Mouse (Mus musculus) MEL (cell line): ENCODE measurements around the gene Sox5. TPM values are rescaled to one million over a fixed set of nuclear protein-coding genes. Genes with fewer than 3 reads are reported as not detected.

ENCODE experiments used
- DNase-seq: peaks from one replicate; pipeline ENCODE4 v3.0.0; 2011; ENCODE audit warnings: low read depth, low spot score
- H3K27ac ChIP-seq: 2 replicates; pipeline ENCODE4 v1.5.1; 2012; ENCODE audit warnings: low read depth, mild to moderate bottlenecking, control low read depth, low read length, moderate library complexity; ENCODE audit not compliant: control insufficient read depth
- H3K27me3 ChIP-seq, 2 experiments: fragments of 150-350 bp in 1 of 2; sonication (generic) in 1 of 2; 2 replicates each; pipeline ENCODE4 v1.6.1; 2012; ENCODE audit warnings: low read length in 2 of 2, mild to moderate bottlenecking in 2 of 2, improper control_type of control experiment in 1 of 2, moderate library complexity in 1 of 2; ENCODE audit not compliant: insufficient read depth in 2 of 2, control insufficient read depth in 1 of 2
- H3K36me3 ChIP-seq, 2 experiments: 2 replicates each; pipeline ENCODE4 v1.6.1; 2012 to 2014; ENCODE audit warnings: low read length in 2 of 2, improper control_type of control experiment in 1 of 2, inconsistent platforms in 1 of 2, mild to moderate bottlenecking in 1 of 2; ENCODE audit not compliant: insufficient read depth in 2 of 2, control insufficient read depth in 1 of 2
- H3K4me1 ChIP-seq, 2 experiments: fragments of 150-350 bp in 1 of 2; sonication (generic) in 1 of 2; 2 replicates each; pipeline ENCODE4 v1.6.1; 2012; ENCODE audit warnings: low read length in 2 of 2, improper control_type of control experiment in 1 of 2, mild to moderate bottlenecking in 1 of 2; ENCODE audit not compliant: insufficient read depth in 2 of 2, control insufficient read depth in 1 of 2
- H3K4me3 ChIP-seq, 2 experiments: fragments of 150-350 bp in 1 of 2; sonication (generic) in 1 of 2; 2 replicates each; pipeline ENCODE4 v1.5.1; 2012; ENCODE audit warnings: low read depth in 2 of 2, low read length in 2 of 2, mild to moderate bottlenecking in 2 of 2, moderate library complexity in 2 of 2, control low read depth in 1 of 2, improper control_type of control experiment in 1 of 2; ENCODE audit not compliant: control insufficient read depth in 1 of 2, insufficient read depth in 1 of 2
- H3K79me2 ChIP-seq: 2 replicates; pipeline ENCODE4 v1.6.1; 2012; ENCODE audit warnings: mild to moderate bottlenecking, low read length, moderate library complexity; ENCODE audit not compliant: control insufficient read depth, poor library complexity, insufficient read depth
- H3K9ac ChIP-seq: 2 replicates; pipeline ENCODE4 v1.6.1; 2012; ENCODE audit warnings: low read depth, mild to moderate bottlenecking, control low read depth, low read length, moderate library complexity; ENCODE audit not compliant: control insufficient read depth, poor library complexity, severe bottlenecking
- H3K9me3 ChIP-seq: fragments of 150-350 bp; sonication (generic); replicated peaks from 2 replicates; pipeline ENCODE4 v1.6.1; 2012; ENCODE audit warnings: mild to moderate bottlenecking, low read length, improper control_type of control experiment, moderate library complexity; ENCODE audit not compliant: insufficient read depth
- CHD1 ChIP-seq: IDR thresholded peaks from 2 replicates; pipeline ENCODE4 v1.6.1; 2012; ENCODE audit warnings: low read depth, mild to moderate bottlenecking, inconsistent platforms, low read length, improper control_type of control experiment
- CHD2 ChIP-seq: IDR thresholded peaks from 2 replicates; pipeline ENCODE4 v1.6.1; 2011; ENCODE audit warnings: low read length, improper control_type of control experiment
- CTCF ChIP-seq, 3 experiments: IDR thresholded peaks in 2 of 3; conservative IDR thresholded peaks in 1 of 3; 2 replicates each; pipeline ENCODE4 v1.5.1; 2011 to 2012; ENCODE audit warnings: low read length in 3 of 3, low read depth in 2 of 3, mild to moderate bottlenecking in 2 of 3, improper control_type of control experiment in 1 of 3, inconsistent platforms in 1 of 3, mixed read lengths in 1 of 3, moderate library complexity in 1 of 3; ENCODE audit not compliant: control insufficient read depth in 1 of 3, insufficient read depth in 1 of 3, poor library complexity in 1 of 3, severe bottlenecking in 1 of 3
- E2F4 ChIP-seq: IDR thresholded peaks from 2 replicates; pipeline ENCODE4 v1.6.1; 2011; ENCODE audit warnings: low read depth, low read length, improper control_type of control experiment, borderline replicate concordance
- ELF1 ChIP-seq: IDR thresholded peaks from 2 replicates; pipeline ENCODE4 v1.6.1; 2014; ENCODE audit warnings: low read depth, mild to moderate bottlenecking, inconsistent platforms, low read length, improper control_type of control experiment, moderate library complexity
- EP300 ChIP-seq, 2 experiments: IDR thresholded peaks; 2 replicates each; pipeline ENCODE4 v1.6.1; 2011; ENCODE audit warnings: improper control_type of control experiment in 2 of 2, low read length in 2 of 2, low read depth in 1 of 2, mild to moderate bottlenecking in 1 of 2
- HCFC1 ChIP-seq: IDR thresholded peaks from 2 replicates; pipeline ENCODE4 v1.6.1; 2012; ENCODE audit warnings: low read depth, mild to moderate bottlenecking, inconsistent platforms, low read length, improper control_type of control experiment, moderate library complexity
- JUND ChIP-seq: IDR thresholded peaks from 2 replicates; pipeline ENCODE4 v1.6.1; 2011; ENCODE audit warnings: low read depth, mild to moderate bottlenecking, improper control_type of control experiment, low read length
- MAX ChIP-seq: IDR thresholded peaks from 2 replicates; pipeline ENCODE4 v1.6.1; 2011; ENCODE audit warnings: low read length, improper control_type of control experiment
- MAZ ChIP-seq: IDR thresholded peaks from 2 replicates; pipeline ENCODE4 v1.6.1; 2012; ENCODE audit warnings: low read depth, mild to moderate bottlenecking, inconsistent platforms, low read length, improper control_type of control experiment
- MXI1 ChIP-seq: IDR thresholded peaks from 2 replicates; pipeline ENCODE4 v1.6.1; 2011; ENCODE audit warnings: mild to moderate bottlenecking, low read depth, low read length, improper control_type of control experiment
- MYC ChIP-seq: IDR thresholded peaks from 2 replicates; pipeline ENCODE4 v1.6.1; 2011; ENCODE audit warnings: low read depth, mild to moderate bottlenecking, low read length, improper control_type of control experiment, moderate library complexity
- NELFE ChIP-seq: IDR thresholded peaks from 2 replicates; pipeline ENCODE4 v1.6.1; 2011; ENCODE audit warnings: low read depth, low read length, improper control_type of control experiment
- NRF1 ChIP-seq: IDR thresholded peaks from 2 replicates; pipeline ENCODE4 v1.6.1; 2014; ENCODE audit warnings: low read depth, mild to moderate bottlenecking, inconsistent platforms, low read length, improper control_type of control experiment, moderate library complexity; ENCODE audit not compliant: poor library complexity, insufficient read depth, severe bottlenecking
- POLR2AphosphoS2 ChIP-seq: IDR thresholded peaks from 2 replicates; pipeline ENCODE4 v1.6.1; 2011; ENCODE audit warnings: low read length, improper control_type of control experiment
- RAD21 ChIP-seq: IDR thresholded peaks from 2 replicates; pipeline ENCODE4 v1.6.1; 2011; ENCODE audit warnings: mild to moderate bottlenecking, low read depth, low read length, improper control_type of control experiment
- SIN3A ChIP-seq: IDR thresholded peaks from 2 replicates; pipeline ENCODE4 v1.6.1; 2012; ENCODE audit warnings: low read length, improper control_type of control experiment, inconsistent platforms
- TBP ChIP-seq: IDR thresholded peaks from 2 replicates; pipeline ENCODE4 v1.8.0; 2011; ENCODE audit warnings: low read depth, low read length, improper control_type of control experiment
- TCF12 ChIP-seq: IDR thresholded peaks from 2 replicates; pipeline ENCODE4 v1.6.1; 2014; ENCODE audit warnings: low read depth, mild to moderate bottlenecking, inconsistent platforms, low read length, improper control_type of control experiment, moderate library complexity
- UBTF ChIP-seq: IDR thresholded peaks from 2 replicates; pipeline ENCODE4 v1.6.1; 2012; ENCODE audit warnings: low read depth, mild to moderate bottlenecking, inconsistent platforms, low read length, improper control_type of control experiment, moderate library complexity, borderline replicate concordance; ENCODE audit not compliant: insufficient read depth
- USF2 ChIP-seq, 2 experiments: IDR thresholded peaks; 2 replicates each; pipeline ENCODE4 v1.6.1; 2011 to 2012; ENCODE audit warnings: improper control_type of control experiment in 2 of 2, low read length in 2 of 2, borderline replicate concordance in 1 of 2, inconsistent platforms in 1 of 2, low read depth in 1 of 2, mild to moderate bottlenecking in 1 of 2; ENCODE audit not compliant: insufficient read depth in 1 of 2
- ZC3H11A ChIP-seq: IDR thresholded peaks from 2 replicates; pipeline ENCODE4 v1.6.1; 2012; ENCODE audit warnings: low read depth, mild to moderate bottlenecking, inconsistent platforms, low read length, improper control_type of control experiment
- ZKSCAN1 ChIP-seq: IDR thresholded peaks from 2 replicates; pipeline ENCODE4 v1.6.1; 2012; ENCODE audit warnings: low read depth, mild to moderate bottlenecking, inconsistent platforms, low read length, improper control_type of control experiment, moderate library complexity
- ZNF384 ChIP-seq: IDR thresholded peaks from 2 replicates; pipeline ENCODE4 v1.6.1; 2012; ENCODE audit warnings: low read depth, mild to moderate bottlenecking, inconsistent platforms, low read length, improper control_type of control experiment
- polyA plus RNA-seq, 2 experiments: library from polyadenylated mRNA; stranded (reverse) in 1 of 2; unstranded in 1 of 2; fragments of >175 nt in 1 of 2; fragments of >200 nt in 1 of 2; gene quantifications; 2 replicates each; pipeline versions ENCODE4 v1.2.1 to v1.2.4; 2012; ENCODE audit warnings: low replicate concordance in 2 of 2, low read depth in 1 of 2; ENCODE audit not compliant: insufficient read length in 2 of 2, insufficient read depth in 1 of 2, missing spikeins in 1 of 2
- total RNA-seq: library from RNA; depleted of rRNA; stranded (reverse); fragments of 300-350 nt; gene quantifications from 2 replicates; pipeline ENCODE4 v1.2.3, GENCODE M21; 2012

Gene Sox5
- total and polyA plus RNA-seq, 3 experiments, result 0.19 to 3.0 TPM; not detected in 1

GRCm38 (mm10) chr6:144731251-144731970 is 50.4 kb downstream of the Sox5 start:
- no peak overlapping the region for H3K27ac ChIP-seq
- no peaks in the 10 kb centered on the region for H3K9me3 ChIP-seq
- no peaks in the 10 kb centered on the region for H3K4me1 ChIP-seq
- no peak overlapping the region for H3K9ac ChIP-seq
- TF ChIP-seq HCFC1, result no peak
- TF ChIP-seq NRF1, result no peak
- TF ChIP-seq TBP, result no peak
- no peak for TF ChIP-seq ZKSCAN1
- TF ChIP-seq EP300 (IDR thresholded peaks at IDR 0.05; ENCODE audit: low read depth in 1 of 2, low read length in 2 of 2), result no peak
- no peak for TF ChIP-seq TCF12
- TF ChIP-seq RAD21, result no peak
- TF ChIP-seq ZNF384, result no peak
- no peak for TF ChIP-seq MXI1
- no peak for TF ChIP-seq MAZ
- TF ChIP-seq CHD1, result no peak
- TF ChIP-seq CTCF (IDR thresholded peaks at IDR 0.05 in 2 of 3, conservative IDR thresholded peaks at IDR 0.05 in 1 of 3; ENCODE audit: control insufficient read depth in 1 of 3, insufficient read depth in 1 of 3, low read depth in 2 of 3, low read length in 3 of 3, poor library complexity in 1 of 3, severe bottlenecking in 1 of 3), result no peak
- TF ChIP-seq SIN3A, result no peak
- no peak for TF ChIP-seq NELFE
- no peak for TF ChIP-seq CHD2
- no peaks in the 10 kb centered on the region for H3K36me3 ChIP-seq
- no peak for DNase-seq
- H3K27me3 ChIP-seq, result no peaks in the 10 kb centered on the region
- H3K4me3 ChIP-seq, result no peak overlapping the region
- H3K79me2 ChIP-seq, result no peaks in the 10 kb centered on the region

- no peak for DNase-seq
- H3K9me3 ChIP-seq, result no peaks in the 10 kb centered on the region
Observed at GRCm38 (mm10) chr6:144723530-144724144, 58.1 kb downstream of the Sox5 start.

More at GRCm38 (mm10) chr6:144723530-144724144, 58.1 kb downstream of the Sox5 start:
- no peaks in the 10 kb centered on the region for H3K79me2 ChIP-seq
- no peak overlapping the region for H3K9ac ChIP-seq
- no peaks in the 10 kb centered on the region for H3K4me1 ChIP-seq
- no peaks in the 10 kb centered on the region for H3K36me3 ChIP-seq
- TF ChIP-seq NELFE, result no peak
- no peak for TF ChIP-seq USF2 (IDR thresholded peaks at IDR 0.05; ENCODE audit: borderline replicate concordance in 1 of 2, insufficient read depth in 1 of 2, low read depth in 1 of 2, low read length in 2 of 2)
- no peak for TF ChIP-seq JUND
- no peak for TF ChIP-seq CHD1
- TF ChIP-seq ELF1, result no peak
- no peak for TF ChIP-seq HCFC1
- no peak for TF ChIP-seq ZC3H11A
- no peak for TF ChIP-seq UBTF
- TF ChIP-seq TCF12, result no peak
- no peak for TF ChIP-seq TBP
- TF ChIP-seq POLR2AphosphoS2, result no peak
- TF ChIP-seq MYC, result no peak
- TF ChIP-seq MAX, result no peak
- no peak for TF ChIP-seq E2F4
- no peaks in the 10 kb centered on the region for H3K27me3 ChIP-seq
- no peak overlapping the region for H3K27ac ChIP-seq
- no peak overlapping the region for H3K4me3 ChIP-seq
